ENCODE assay signal across 9 mouse cellular contexts in genomic region chr13:10360199-10360694, GRCm38 (mm10). TPM values are rescaled to one million over a fixed set of nuclear protein-coding genes. Genes with fewer than 3 reads are reported as not detected.
DNase-seq lines count a peak whose midpoint lies in the region; ATAC-seq and TF ChIP-seq lines count a peak whose summit lies in the region.
"Had no signal": no experiment of that assay in that cellular context is flagged by ENCODE, and none has a peak within 500 bp of the region (broad histone marks: within the 10 kb centered on the region; RNA-seq: fewer than 3 reads in every experiment).

No protein-coding gene starts in this region.

- no peak for ATAC-seq in liver, embryonic 14.5 days (ENCODE audit: insufficient read depth)

- no peaks in the 10 kb centered on the region for H3K4me1 ChIP-seq in liver, embryonic 14.5 days (replicated peaks; ENCODE audit: control insufficient read depth in 2 of 2, insufficient read depth in 2 of 2, low read length in 1 of 2)

- H3K9me3 ChIP-seq in liver, embryonic 14.5 days (ENCODE audit: control insufficient read depth, low read length) = no peaks in the 10 kb centered on the region

- 1% methylated on average over 58 of the region's 60 CpGs for WGBS in liver, embryonic 14.5 days (ENCODE audit: insufficient replicate concordance)

- intact Hi-C loops in gastrocnemius, adult 2 months (cut with DNase I) = no loop called here
- intact Hi-C loops in gastrocnemius, postnatal 14 days (cut with DNase I; ENCODE audit: low total_unique reads) = no loop called here

- peaks cover 21% of the 10 kb centered on the region for H3K27me3 ChIP-seq in liver, embryonic 14.5 days (ENCODE audit: control insufficient read depth, insufficient read depth, low read length)
- H3K27me3 ChIP-seq: CH12.LX had no signal

- H3K4me3 ChIP-seq in gastrocnemius, adult 2 months = peak overlapping the region; percentile 74
- peak overlapping the region in 1 of 2 experiments; percentile 25; a peak in 2 of 4 replicates for H3K4me3 ChIP-seq in liver, embryonic 14.5 days (ENCODE audit: insufficient read depth in 1 of 2, low read depth in 2 of 2, low read length in 2 of 2)

- H3K27ac ChIP-seq in gastrocnemius, adult 2 months = 0 out of 2 replicates have a peak overlapping the region, but pooled peaks have one; percentile 35
- no peak overlapping the region for H3K27ac ChIP-seq in liver, embryonic 14.5 days

- no peaks in the 10 kb centered on the region for H3K36me3 ChIP-seq in liver, embryonic 14.5 days (replicated peaks; ENCODE audit: control insufficient read depth, insufficient read depth, low read depth)

- H3K9ac ChIP-seq in liver, embryonic 14.5 days (replicated peaks) = no peak overlapping the region

- H3K4me2 ChIP-seq in liver, embryonic 14.5 days (ENCODE audit: low read depth) = peak overlapping the region; percentile 53

- TF ChIP-seq CTCF in gastrocnemius, adult 2 months (IDR thresholded peaks at IDR 0.05) = no peak
- TF ChIP-seq CTCF in liver, embryonic 14.5 days (IDR thresholded peaks at IDR 0.05; ENCODE audit: low read depth) = no peak

- TF ChIP-seq EP300 in liver, embryonic 14.5 days (IDR thresholded peaks at IDR 0.05; ENCODE audit: low read depth) = no peak

- peak; percentile 29 for DNase-seq in gastrocnemius, adult 2 months
- no peak for DNase-seq in gastrocnemius, adult 8-10 months (ENCODE audit: low spot score in 2 of 2)
- DNase-seq in adrenal gland, postnatal 25 days = peak; percentile 16
- peak; percentile 6 for DNase-seq in gastrocnemius, postnatal 14 days
- peak; percentile 16 for DNase-seq in kidney, adult 9 months
- DNase-seq in liver, embryonic 14.5 days (ENCODE audit: low read depth in 3 of 3, low spot score in 3 of 3) = no peak
- DNase-seq in retina, postnatal 1 day = peak; percentile 63
- no peak for DNase-seq in spleen, postnatal 14 days (ENCODE audit: low spot score in 2 of 2)

RNA-seq across cellular contexts. Expression of gene Chrm3, which starts 0.4 kb away (rescaled TPM):
- total RNA-seq in gastrocnemius, adult 2 months (2021) = under 1 TPM; 0.20 to 0.74 TPM
- total RNA-seq in gastrocnemius, adult 8-10 months (2022) = under 1 TPM; 0.15 to 0.86 (median 0.33) TPM
- 5.7 and 6.7 TPM in 2 replicates for total RNA-seq in adrenal gland, postnatal 25 days (2021)
- total RNA-seq in gastrocnemius, postnatal 14 days (2021) = under 1 TPM; 0.57 to 0.66 TPM
- polyA plus RNA-seq in liver, embryonic 14.5 days (2012; rRNA removed) = 0.02 and 0.03 TPM in 2 replicates
- polyA plus RNA-seq in liver, embryonic 14.5 days (2014; fragmentation: Nextera tagmentation; extraction: Ambion mirVana) = not detected in 2 replicates
- total RNA-seq: CH12.LX had no signal

Comparison
In these comparisons a context has a peak if more than half of its experiments do, and no peak if none do; other contexts are left out.
1. DNase-seq: peak in gastrocnemius, adult 2 months (single experiment), adrenal gland, postnatal 25 days (single experiment), gastrocnemius, postnatal 14 days (single experiment), kidney, adult 9 months (single experiment) and retina, postnatal 1 day (single experiment); none in gastrocnemius, adult 8-10 months (0 of 2), liver, embryonic 14.5 days (0 of 3) and spleen, postnatal 14 days (0 of 2).